Comparison of ENCODE assay signal across 8 mouse cellular contexts in the genomic region with DNA sequence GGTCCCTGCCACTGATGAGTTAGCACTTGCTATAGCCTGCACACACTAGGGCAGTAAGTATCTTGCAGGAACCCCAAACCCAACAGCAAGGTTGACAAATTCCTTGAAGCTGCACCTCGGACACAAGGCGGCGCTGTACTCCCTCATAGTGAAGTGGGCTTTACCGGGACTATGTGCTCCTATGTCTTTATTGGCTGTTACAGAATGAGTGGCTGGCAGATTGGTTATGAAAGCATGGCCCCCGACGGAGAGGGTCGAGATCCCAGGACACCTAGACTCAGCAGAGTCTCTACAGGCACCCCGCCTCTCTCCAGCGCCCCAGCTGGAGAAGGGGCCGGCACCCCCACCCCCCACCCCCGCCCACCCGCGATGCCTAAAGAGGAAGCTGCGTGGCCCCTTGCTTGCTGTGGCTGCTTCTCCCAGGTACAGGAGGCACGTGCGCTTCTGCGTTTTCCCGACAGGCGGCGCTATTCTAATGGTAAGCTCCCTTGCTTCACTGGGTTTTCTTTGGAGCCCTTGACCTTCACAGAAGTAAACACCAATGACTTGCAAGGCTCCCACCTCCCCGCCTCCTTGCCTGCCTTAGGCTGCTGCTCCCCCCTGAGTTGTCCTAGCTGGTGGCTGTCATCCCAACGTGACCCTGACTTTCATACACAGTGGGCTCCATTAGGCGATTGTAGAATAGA. TPM values are rescaled to one million over a fixed set of nuclear protein-coding genes. Genes with fewer than 3 reads are reported as not detected.
DNase-seq lines count a peak whose midpoint lies in the region; ATAC-seq and TF ChIP-seq lines count a peak whose summit lies in the region.

No protein-coding gene starts in this region.

- H3K36me3 ChIP-seq in heart, embryonic 13.5 days, result no peaks in the 10 kb centered on the region
- H3K36me3 ChIP-seq in kidney, postnatal 0 days (ENCODE audit: insufficient read depth, low read length), result no peaks in the 10 kb centered on the region
- no peaks in the 10 kb centered on the region for H3K36me3 ChIP-seq in liver, embryonic 15.5 days (replicated peaks)
- H3K36me3 ChIP-seq in neural tube, embryonic 11.5 days (ENCODE audit: control insufficient read depth, insufficient read depth, low read length), result no peaks in the 10 kb centered on the region

- DNase-seq in heart, adult 11 months, result peak; percentile 91
- DNase-seq in heart, adult 8-10 months (ENCODE audit: low spot score), result no peak
- peak; percentile 87 for DNase-seq in embryo, embryonic 10 days (ENCODE audit: low spot score)
- DNase-seq in kidney, postnatal 0 days (ENCODE audit: low spot score), result peak; percentile 90
- DNase-seq in neural tube, embryonic 11.5 days (ENCODE audit: low spot score), result peak; percentile 68
- DNase-seq in thymus, postnatal 14 days, result peak; percentile 78

- no peak overlapping the region for H3K27ac ChIP-seq in heart, embryonic 13.5 days (replicated peaks)
- H3K27ac ChIP-seq in kidney, postnatal 0 days, result no peak overlapping the region; the same call in 1 of the 2 replicates
- no peak overlapping the region for H3K27ac ChIP-seq in liver, embryonic 15.5 days (replicated peaks)
- no peak overlapping the region for H3K27ac ChIP-seq in neural tube, embryonic 11.5 days (ENCODE audit: low read depth, low read length)

- H3K4me3 ChIP-seq in heart, embryonic 13.5 days, result peak overlapping the region; percentile 47
- H3K4me3 ChIP-seq in kidney, postnatal 0 days (replicated peaks; ENCODE audit: low read depth, low read length), result 0 out of 2 replicates have a peak overlapping the region, but pooled peaks have one; percentile 6
- peak overlapping the region; percentile 36 for H3K4me3 ChIP-seq in liver, embryonic 15.5 days (replicated peaks)
- no peak overlapping the region for H3K4me3 ChIP-seq in neural tube, embryonic 11.5 days (ENCODE audit: low read depth, low read length)

- no peaks in the 10 kb centered on the region for H3K9me3 ChIP-seq in heart, embryonic 13.5 days
- H3K9me3 ChIP-seq in kidney, postnatal 0 days (replicated peaks; ENCODE audit: low read length), result no peaks in the 10 kb centered on the region
- H3K9me3 ChIP-seq in liver, embryonic 15.5 days (replicated peaks), result no peaks in the 10 kb centered on the region
- no peaks in the 10 kb centered on the region for H3K9me3 ChIP-seq in neural tube, embryonic 11.5 days (ENCODE audit: control insufficient read depth, low read length)

- no peaks in the 10 kb centered on the region for H3K27me3 ChIP-seq in heart, embryonic 13.5 days (replicated peaks)
- H3K27me3 ChIP-seq in kidney, postnatal 0 days (ENCODE audit: insufficient read depth, low read length), result no peaks in the 10 kb centered on the region
- no peaks in the 10 kb centered on the region for H3K27me3 ChIP-seq in liver, embryonic 15.5 days
- H3K27me3 ChIP-seq in neural tube, embryonic 11.5 days (ENCODE audit: control insufficient read depth, insufficient read depth, low read length), result no peaks in the 10 kb centered on the region

- peak; percentile 84 for TF ChIP-seq CTCF in kidney, postnatal 0 days (IDR thresholded peaks at IDR 0.05; ENCODE audit: low read depth)

- no peak; the same call in 1 of the 2 replicates for ATAC-seq in heart, embryonic 13.5 days (ENCODE audit: extremely low read depth, insufficient number of reproducible peaks, low FRiP score, low TSS enrichment)
- peak; percentile 84 for ATAC-seq in kidney, postnatal 0 days (replicated peaks; ENCODE audit: low FRiP score, low read depth)
- ATAC-seq in liver, embryonic 15.5 days (ENCODE audit: insufficient read depth), result no peak; the same call in 1 of the 2 replicates
- ATAC-seq in neural tube, embryonic 11.5 days (ENCODE audit: insufficient read depth, low FRiP score, low TSS enrichment), result no peak

- WGBS in heart, embryonic 13.5 days, result 11% methylated on average over 23 of the region's 23 CpGs
- 11% methylated on average over 23 of the region's 23 CpGs for WGBS in kidney, postnatal 0 days
- 6% methylated on average over 23 of the region's 23 CpGs for WGBS in liver, embryonic 15.5 days (ENCODE audit: insufficient replicate concordance)
- WGBS in neural tube, embryonic 11.5 days, result 18% methylated on average over 21 of the region's 23 CpGs

- peak overlapping the region; percentile 71 for H3K9ac ChIP-seq in heart, embryonic 13.5 days
- H3K9ac ChIP-seq in kidney, postnatal 0 days (ENCODE audit: low read depth, low read length), result peak overlapping the region; percentile 44; the same call in 1 of the 2 replicates
- H3K9ac ChIP-seq in liver, embryonic 15.5 days, result no peak overlapping the region
- H3K9ac ChIP-seq in neural tube, embryonic 11.5 days (ENCODE audit: low read length), result no peak overlapping the region

- H3K4me1 ChIP-seq in heart, embryonic 13.5 days, result peaks cover 20% of the 10 kb centered on the region
- H3K4me1 ChIP-seq in kidney, postnatal 0 days (replicated peaks; ENCODE audit: insufficient read depth, low read length), result peaks cover 9% of the 10 kb centered on the region; the same call in 1 of the 2 replicates
- H3K4me1 ChIP-seq in liver, embryonic 15.5 days (replicated peaks), result no peaks in the 10 kb centered on the region; the same call in 1 of the 2 replicates
- no peaks in the 10 kb centered on the region for H3K4me1 ChIP-seq in neural tube, embryonic 11.5 days (ENCODE audit: control insufficient read depth, insufficient read depth, low read length)

- H3K4me2 ChIP-seq in heart, embryonic 13.5 days, result peak overlapping the region; percentile 66
- peak overlapping the region; percentile 49 for H3K4me2 ChIP-seq in kidney, postnatal 0 days (ENCODE audit: low read length)
- H3K4me2 ChIP-seq in liver, embryonic 15.5 days, result peak overlapping the region; percentile 50
- H3K4me2 ChIP-seq in neural tube, embryonic 11.5 days (ENCODE audit: low read depth), result 0 out of 2 replicates have a peak overlapping the region, but pooled peaks have one; percentile 19

RNA-seq across cellular contexts. Expression of a gene that starts 12.4 kb away (rescaled TPM):
- total RNA-seq in heart, adult 8-10 months (2022), result not detected
- not detected in 2 replicates for polyA plus RNA-seq in heart, embryonic 13.5 days (2015; fragmentation: Nextera tagmentation; extraction: Ambion mirVana)
- 9.9 and 11.0 TPM in 2 replicates for polyA plus RNA-seq in kidney, postnatal 0 days (2015; fragmentation: Nextera tagmentation; extraction: Ambion mirVana)
- not detected in 2 replicates for polyA plus RNA-seq in liver, embryonic 15.5 days (2015; fragmentation: Nextera tagmentation; extraction: Ambion mirVana)
- polyA plus RNA-seq in neural tube, embryonic 11.5 days (2014; fragmentation: Nextera tagmentation; extraction: Ambion mirVana), result not detected in 2 replicates

RNA-seq across cellular contexts. Expression of a gene that starts 19.0 kb away (rescaled TPM):
- total RNA-seq in heart, adult 8-10 months (2022), result 10 to 100 TPM; 34.1 to 50.4 (median 41.2) TPM
- 249 and 268 TPM in 2 replicates for polyA plus RNA-seq in heart, embryonic 13.5 days (2015; fragmentation: Nextera tagmentation; extraction: Ambion mirVana)
- 669 and 685 TPM in 2 replicates for polyA plus RNA-seq in kidney, postnatal 0 days (2015; fragmentation: Nextera tagmentation; extraction: Ambion mirVana)
- polyA plus RNA-seq in liver, embryonic 15.5 days (2015; fragmentation: Nextera tagmentation; extraction: Ambion mirVana), result 182 and 213 TPM in 2 replicates
- polyA plus RNA-seq in neural tube, embryonic 11.5 days (2014; fragmentation: Nextera tagmentation; extraction: Ambion mirVana), result 49.0 and 59.2 TPM in 2 replicates

RNA-seq across cellular contexts. Expression of a gene that starts 19.6 kb away (rescaled TPM):
- 10 to 100 TPM; 15.0 to 19.3 (median 17.1) TPM for total RNA-seq in heart, adult 8-10 months (2022)
- 94.5 and 102 TPM in 2 replicates for polyA plus RNA-seq in heart, embryonic 13.5 days (2015; fragmentation: Nextera tagmentation; extraction: Ambion mirVana)
- 315 and 333 TPM in 2 replicates for polyA plus RNA-seq in kidney, postnatal 0 days (2015; fragmentation: Nextera tagmentation; extraction: Ambion mirVana)
- polyA plus RNA-seq in liver, embryonic 15.5 days (2015; fragmentation: Nextera tagmentation; extraction: Ambion mirVana), result 119 and 143 TPM in 2 replicates
- polyA plus RNA-seq in neural tube, embryonic 11.5 days (2014; fragmentation: Nextera tagmentation; extraction: Ambion mirVana), result 21.7 and 22.8 TPM in 2 replicates

Comparison
In these comparisons a context has a peak if more than half of its experiments do, and no peak if none do; other contexts are left out.
1. H3K9ac ChIP-seq: peak in heart, embryonic 13.5 days (single experiment) and kidney, postnatal 0 days (single experiment); none in liver, embryonic 15.5 days (single experiment) and neural tube, embryonic 11.5 days (single experiment).
2. Peak in every context shown above with its lines, with median percentiles within 50 percentile points of each other: H3K4me2 ChIP-seq.